Mouse (Mus musculus) spleen, adult 10 weeks (tissue): Measurements from ENCODE around the gene Tmem237. TPM values are rescaled to one million over a fixed set of nuclear protein-coding genes. Genes with fewer than 3 reads are reported as not detected.

ENCODE experiments used
- polyA plus RNA-seq: library from polyadenylated mRNA; stranded (reverse); fragments of 350-450 nt; fragmentation: Illumina TruSeq; extraction: RNeasy Lipid Tissue Mini Kit (QIAGEN cat#74804); gene quantifications from one replicate; pipeline ENCODE4 v1.2.3, GENCODE M21; 2015; ENCODE audit warnings: low replicate concordance; ENCODE audit not compliant: insufficient read depth

Gene Tmem237
- polyA plus RNA-seq = 5.7 TPM

GRCm38 (mm10) chr1:59119720-59120457 lies at the start of gene Tmem237:
Gene Tmem237 (minus strand): TSS chr1:59120408.

GRCm38 (mm10) chr1:59163030-59163461 lies 42.8 kb upstream of the Tmem237 start, which contains the start of gene Mpp4:
Gene Mpp4 (minus strand): TSS chr1:59163389.

GRCm38 (mm10) chr1:59094705-59095104 lies 25.5 kb downstream of the Tmem237 start, which contains the start of gene C2cd6:
Gene C2cd6 (minus strand): TSS chr1:59094900.

Other genes starting within 250 kb of the Tmem237 start
- gene Trak2, start 147.0 kb downstream of the Tmem237 start, polyA plus RNA-seq = 71.1 TPM
- 32.8 TPM for gene Stradb, start 146.9 kb downstream of the Tmem237 start, polyA plus RNA-seq
- gene C2cd6, start 25.5 kb downstream of the Tmem237 start, polyA plus RNA-seq = not detected
- 0.46 TPM for gene Mpp4, start 43.0 kb upstream of the Tmem237 start, polyA plus RNA-seq
- 10.2 TPM for gene Als2, start 116.8 kb upstream of the Tmem237 start, polyA plus RNA-seq
- not detected for gene Cdk15, start 136.5 kb upstream of the Tmem237 start, polyA plus RNA-seq